Mouse (Mus musculus) cerebellum, adult 2 months (tissue): ENCODE measurements around the gene Rerg. TPM values are rescaled to one million over a fixed set of nuclear protein-coding genes. Genes with fewer than 3 reads are reported as not detected.

Experiments used
- DNase-seq, 2 experiments: peaks; one replicate each; pipeline ENCODE4 v3.0.0; 2021
- H3K27ac ChIP-seq: fragments of 200-500 bp; 2 replicates; pipeline ENCODE4 v1.5.1; 2012; ENCODE audit warnings: low read length, control low read depth, inconsistent platforms; ENCODE audit not compliant: insufficient read depth
- H3K27me3 ChIP-seq: fragments of 200-500 bp; 2 replicates; pipeline ENCODE4 v1.6.1; 2012; ENCODE audit warnings: inconsistent platforms, mild to moderate bottlenecking, low read length, moderate library complexity; ENCODE audit not compliant: control insufficient read depth, insufficient read depth
- H3K4me1 ChIP-seq: fragments of 200-500 bp; 2 replicates; pipeline ENCODE4 v1.6.1; 2011; ENCODE audit warnings: low read length; ENCODE audit not compliant: control insufficient read depth, insufficient read depth
- H3K4me3 ChIP-seq: fragments of 200-500 bp; replicated peaks from 2 replicates; pipeline ENCODE3; 2011; ENCODE audit warnings: mild to moderate bottlenecking, low read depth, low read length, control low read depth; ENCODE audit not compliant: insufficient read depth
- CTCF ChIP-seq: fragments of 200-500 bp; IDR thresholded peaks from 2 replicates; pipeline ENCODE4 v1.5.1; 2011; ENCODE audit warnings: low read depth, mild to moderate bottlenecking, control low read depth, low read length, moderate library complexity, borderline replicate concordance; ENCODE audit not compliant: insufficient read depth
- POLR2A ChIP-seq: fragments of 200-500 bp; IDR thresholded peaks from 2 replicates; pipeline ENCODE4 v1.6.1; 2011; ENCODE audit warnings: low read length, control low read depth, borderline replicate concordance; ENCODE audit not compliant: insufficient read depth
- WGBS: fragments of 180-500 bp; shearing (Covaris S2); methylation state at CpG from one replicate; pipeline ENCODE4 v1.1.7; 2018; 5-methylcytosine and 5-hydroxymethylcytosine counted together
- polyA plus RNA-seq: library from polyadenylated mRNA; depleted of rRNA; stranded (reverse); fragments of >200 nt; gene quantifications from 2 replicates; pipeline ENCODE4 v1.2.3, GENCODE M21; 2012

The Rerg gene
- polyA plus RNA-seq, 1 experiment = 9.2 TPM

DNA sequence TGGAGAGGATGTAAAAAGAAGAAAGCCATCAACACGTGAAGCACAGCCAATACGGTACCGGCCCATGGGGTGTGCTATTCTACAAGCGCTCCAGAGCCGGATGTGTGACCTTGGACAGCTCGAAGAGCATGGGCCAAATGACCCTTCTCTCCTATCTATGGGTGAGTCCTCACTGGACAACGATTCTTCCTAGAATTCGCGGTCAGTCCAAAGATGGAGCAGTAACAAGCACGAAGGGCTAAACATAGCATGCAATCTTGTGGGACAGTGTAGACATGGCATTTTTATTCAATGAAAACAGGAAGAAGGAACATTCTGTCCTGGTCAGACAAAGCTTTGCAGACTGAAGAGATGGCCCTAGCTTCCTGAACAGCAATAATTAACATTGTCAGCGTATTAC lies 24.7 kb downstream of the Rerg start:
- H3K4me3 ChIP-seq = no peak overlapping the region
- no peaks in the 10 kb centered on the region; the same call in 1 of the 2 replicates for H3K27me3 ChIP-seq
- no peaks in the 10 kb centered on the region for H3K4me1 ChIP-seq
- TF ChIP-seq CTCF = no peak
- TF ChIP-seq POLR2A = no peak
- WGBS = 95% methylated on average over 11 of the region's 11 CpGs
- no peak overlapping the region for H3K27ac ChIP-seq
- no peak for DNase-seq

DNA sequence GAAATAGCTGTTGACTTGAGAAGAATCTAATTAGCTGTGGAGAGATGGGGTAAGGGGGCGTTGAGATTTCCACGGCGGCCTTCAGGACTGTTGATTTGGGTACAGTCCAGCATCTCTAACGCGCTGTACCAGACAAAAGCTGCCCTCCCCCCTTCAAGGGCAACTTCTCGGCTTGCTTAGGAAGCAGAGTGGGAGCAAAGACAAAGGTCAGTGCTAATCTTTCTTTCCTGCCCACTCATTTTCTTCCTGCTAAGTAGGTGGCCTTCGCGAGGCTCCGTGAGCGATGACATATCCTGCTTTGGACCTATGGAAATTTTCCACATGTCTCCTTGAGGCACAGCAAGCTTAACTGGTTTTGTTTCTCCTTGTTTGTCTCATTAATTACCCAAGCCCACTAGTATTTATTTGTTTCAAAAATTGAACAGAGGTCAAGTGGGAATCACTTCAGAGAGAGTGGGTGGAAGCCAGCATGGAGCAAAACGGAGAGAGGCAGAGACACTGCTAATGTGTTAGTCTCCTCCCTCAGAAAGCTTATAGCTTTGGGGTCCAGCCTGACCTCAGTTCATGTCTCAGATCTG lies 25.2 kb downstream of the Rerg start:
- Histone ChIP-seq H3K4me1 (no peaks in the 10 kb centered on the region), H3K27ac (no peak overlapping the region), H3K4me3 (no peak overlapping the region), H3K27me3 (no peaks in the 10 kb centered on the region; the same call in 1 of the 2 replicates)
- TF ChIP-seq CTCF (no peak), POLR2A (no peak)
- 43% methylated on average over 11 of the region's 11 CpGs for WGBS
- DNase-seq = no peak

DNA sequence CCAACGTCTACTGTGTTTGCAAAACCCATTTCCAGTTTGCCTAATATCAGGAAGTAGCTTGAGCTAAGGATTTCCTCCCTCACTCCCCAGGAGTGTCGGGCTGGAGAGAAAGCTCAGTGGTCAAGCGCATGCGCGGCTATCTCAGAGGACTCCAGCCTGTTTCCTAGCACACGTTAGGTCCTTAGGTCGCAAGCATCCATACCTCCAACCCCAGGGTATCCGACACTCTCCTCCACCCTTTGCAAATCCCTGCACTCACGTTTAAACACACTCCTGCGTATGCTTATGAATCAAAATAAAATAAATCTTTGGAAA lies 25.8 kb downstream of the Rerg start:
- no peak overlapping the region for H3K4me3 ChIP-seq
- no peak for TF ChIP-seq POLR2A
- no peak for TF ChIP-seq CTCF
- no peaks in the 10 kb centered on the region; the same call in 1 of the 2 replicates for H3K27me3 ChIP-seq
- 89% methylated on average over 10 of the region's 10 CpGs for WGBS
- no peaks in the 10 kb centered on the region for H3K4me1 ChIP-seq
- no peak for DNase-seq
- H3K27ac ChIP-seq = no peak overlapping the region

DNA sequence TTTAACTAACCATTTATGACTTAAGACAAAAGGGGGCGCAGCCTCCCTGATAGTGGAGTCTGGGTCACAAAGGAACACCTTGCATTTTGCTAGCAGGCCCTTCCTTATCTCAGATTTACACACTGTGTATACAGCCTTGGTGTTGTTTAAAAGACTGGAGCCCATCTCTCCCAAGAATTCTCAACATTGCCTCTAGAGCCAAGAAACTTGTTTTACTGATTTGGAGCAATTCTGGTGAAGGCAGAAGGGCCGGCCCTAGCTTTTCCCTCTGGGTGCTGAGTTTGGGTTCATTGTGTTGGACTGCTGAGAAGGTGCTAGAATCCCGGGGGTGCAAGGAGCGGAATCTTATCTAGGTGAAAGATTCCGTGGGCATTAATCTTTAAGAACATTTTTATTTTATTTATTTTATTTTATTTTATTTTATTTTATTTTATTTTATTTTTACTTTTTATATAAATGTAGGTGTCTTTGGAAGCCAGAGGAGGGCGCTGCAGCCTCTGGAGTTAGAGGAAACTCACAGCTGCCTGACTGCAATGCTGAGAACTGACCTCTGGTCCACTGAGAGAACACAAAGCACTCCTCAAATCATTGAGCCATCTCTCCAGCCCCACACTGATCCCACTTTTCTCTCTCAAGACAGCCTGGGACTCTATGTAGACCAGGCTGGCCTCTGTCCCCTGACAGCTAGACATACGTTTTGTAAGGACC lies 26.3 kb downstream of the Rerg start:
- Histone ChIP-seq H3K27me3 (no peaks in the 10 kb centered on the region; the same call in 1 of the 2 replicates), H3K4me3 (no peak overlapping the region), H3K27ac (no peak overlapping the region), H3K4me1 (no peaks in the 10 kb centered on the region)
- TF ChIP-seq CTCF (no peak), POLR2A (no peak)
- DNase-seq = no peak
- WGBS = 91% methylated on average over 7 of the region's 7 CpGs

DNA sequence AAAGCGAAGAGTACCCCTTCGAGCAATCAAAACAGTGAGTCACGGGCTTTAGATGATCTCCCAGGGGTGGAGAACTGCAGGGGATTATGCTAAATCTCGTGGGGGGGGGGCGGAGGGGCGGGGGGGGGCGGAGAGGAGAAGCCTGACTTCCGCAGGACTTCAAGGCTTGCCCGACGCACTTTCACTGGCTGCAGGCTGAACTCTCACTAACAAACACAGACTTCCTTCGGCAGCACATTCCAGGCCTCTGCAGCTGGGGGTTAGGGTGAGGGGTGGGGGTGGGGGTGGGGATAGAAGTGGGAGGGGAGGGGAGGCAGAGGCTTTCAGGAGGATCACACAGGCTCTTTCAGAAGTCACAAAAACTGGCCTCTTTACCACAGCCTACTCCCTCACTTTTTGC lies 27.5 kb downstream of the Rerg start:
- WGBS = 1% methylated on average over 9 of the region's 11 CpGs
- H3K27me3 ChIP-seq = no peaks in the 10 kb centered on the region; the same call in 1 of the 2 replicates
- DNase-seq = no peak
- H3K27ac ChIP-seq = no peak overlapping the region
- TF ChIP-seq POLR2A (no peak), CTCF (no peak)
- H3K4me1 ChIP-seq = no peaks in the 10 kb centered on the region
- no peak overlapping the region for H3K4me3 ChIP-seq

DNA sequence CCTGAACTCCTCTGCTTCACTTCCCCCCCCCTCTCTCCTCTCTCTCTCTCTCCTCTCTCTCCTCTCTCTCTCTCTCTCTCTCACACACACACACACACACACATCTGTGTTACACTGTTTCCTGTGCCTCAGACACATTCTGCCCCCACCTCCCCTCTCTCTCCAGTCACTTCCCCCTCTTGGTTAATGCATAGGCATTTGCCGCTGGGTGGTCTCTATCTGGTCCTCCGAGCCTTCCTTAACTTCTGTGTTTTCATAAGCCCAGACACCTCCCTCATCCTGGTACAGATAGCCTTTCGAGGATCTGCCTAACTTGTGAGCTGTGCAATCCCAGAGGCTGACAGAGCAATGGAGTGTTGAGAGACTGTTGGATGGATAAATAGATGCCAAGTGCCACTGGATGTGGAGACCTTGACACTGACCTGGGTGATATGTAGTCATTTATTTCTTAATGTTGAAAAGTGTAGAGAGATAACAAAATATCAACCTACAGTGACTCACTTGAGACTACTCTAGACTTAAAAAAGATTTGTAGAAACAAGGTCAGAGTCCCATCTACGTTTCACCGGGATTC lies 29.0 kb downstream of the Rerg start:
- WGBS = 74% methylated on average over 5 of the region's 5 CpGs
- no peak overlapping the region for H3K4me3 ChIP-seq
- H3K4me1 ChIP-seq = no peaks in the 10 kb centered on the region
- no peak overlapping the region for H3K27ac ChIP-seq
- DNase-seq = no peak
- no peaks in the 10 kb centered on the region; the same call in 1 of the 2 replicates for H3K27me3 ChIP-seq
- no peak for TF ChIP-seq POLR2A
- no peak for TF ChIP-seq CTCF

DNA sequence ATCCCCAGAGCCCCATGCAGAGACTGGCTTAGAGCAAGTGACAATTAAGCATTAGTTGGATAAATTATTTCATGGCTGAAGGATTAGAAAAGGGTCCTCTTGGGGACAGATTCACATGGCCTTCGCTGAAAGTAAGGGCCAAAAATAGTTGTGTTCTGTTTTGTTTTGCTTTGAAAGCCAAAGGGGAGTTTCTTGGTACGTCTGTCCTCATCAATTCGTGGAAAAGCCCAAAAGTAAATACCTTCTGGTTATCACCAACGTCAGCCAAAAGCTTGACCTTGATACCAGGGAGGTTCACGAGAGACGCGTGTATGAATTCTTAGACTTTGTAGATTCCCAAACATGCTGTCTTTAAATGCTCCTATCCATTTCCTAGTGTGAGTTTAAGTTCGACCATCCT lies 31.5 kb downstream of the Rerg start:
- Histone ChIP-seq H3K4me3 (no peak overlapping the region), H3K27me3 (no peaks in the 10 kb centered on the region; the same call in 1 of the 2 replicates), H3K4me1 (no peaks in the 10 kb centered on the region), H3K27ac (no peak overlapping the region)
- TF ChIP-seq CTCF (no peak), POLR2A (no peak)
- no peak for DNase-seq
- 67% methylated on average over 8 of the region's 8 CpGs for WGBS

DNA sequence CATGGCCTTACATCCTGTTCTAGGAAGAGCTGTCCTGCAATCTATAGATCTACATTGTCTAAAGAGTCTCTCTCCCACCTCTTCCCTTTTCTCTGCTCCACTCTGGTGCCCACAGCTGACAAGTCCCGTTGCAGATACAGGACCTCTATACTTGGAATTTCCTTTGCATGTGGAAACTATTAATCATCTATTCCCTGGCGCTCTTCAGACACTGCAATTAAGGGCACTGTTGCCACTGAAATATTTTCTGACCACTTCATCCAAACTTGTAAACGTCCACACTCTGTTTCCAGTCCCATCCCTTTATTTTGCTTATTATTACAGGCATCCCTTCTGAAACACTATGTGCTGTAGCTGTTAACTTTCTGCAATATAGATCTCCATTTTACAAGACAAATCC lies 31.9 kb downstream of the Rerg start:
- no peak overlapping the region for H3K4me3 ChIP-seq
- TF ChIP-seq CTCF = no peak
- no peak for TF ChIP-seq POLR2A
- H3K27me3 ChIP-seq = no peaks in the 10 kb centered on the region; the same call in 1 of the 2 replicates
- no peak overlapping the region for H3K27ac ChIP-seq
- H3K4me1 ChIP-seq = no peaks in the 10 kb centered on the region
- WGBS = 72% methylated on average over 3 of the region's 3 CpGs
- DNase-seq = no peak

DNA sequence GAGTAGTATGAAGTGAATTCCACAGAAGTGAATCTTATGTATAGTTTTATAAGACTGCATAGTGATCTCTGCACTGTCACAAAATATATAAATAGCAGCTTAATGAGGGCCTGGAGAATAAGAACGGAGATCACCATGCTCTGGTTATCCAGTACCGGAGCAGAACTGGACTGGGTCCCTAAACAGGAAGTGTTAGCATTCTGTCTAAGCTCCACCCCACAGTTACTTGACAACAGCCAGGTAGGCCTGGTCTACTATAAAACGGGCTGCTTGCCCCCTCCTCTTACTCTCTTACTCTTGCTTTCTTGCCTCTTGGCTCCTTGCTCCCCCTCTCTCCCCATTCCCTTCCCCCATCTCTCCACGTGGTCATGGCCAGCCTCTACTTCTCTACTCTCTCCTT lies 33.9 kb downstream of the Rerg start:
- TF ChIP-seq POLR2A (no peak), CTCF (no peak)
- H3K4me3 ChIP-seq = no peak overlapping the region
- H3K4me1 ChIP-seq = no peaks in the 10 kb centered on the region
- 87% methylated on average over 4 of the region's 4 CpGs for WGBS
- DNase-seq = no peak
- no peaks in the 10 kb centered on the region; the same call in 1 of the 2 replicates for H3K27me3 ChIP-seq
- H3K27ac ChIP-seq = no peak overlapping the region
